Mouse (Mus musculus) A20 (cell line): ENCODE data around the gene Olfr629.
"Not testable (repeated sequence)": the region's sequence is repeated elsewhere in the genome, so short reads cannot be mapped to it uniquely, and the experiment has no call there.

Source experiments
- DNase-seq: peaks from one replicate; pipeline ENCODE4 v3.0.0-alpha.2; 2011; ENCODE audit warnings: low read depth, low spot score

Gene Olfr629

DNA sequence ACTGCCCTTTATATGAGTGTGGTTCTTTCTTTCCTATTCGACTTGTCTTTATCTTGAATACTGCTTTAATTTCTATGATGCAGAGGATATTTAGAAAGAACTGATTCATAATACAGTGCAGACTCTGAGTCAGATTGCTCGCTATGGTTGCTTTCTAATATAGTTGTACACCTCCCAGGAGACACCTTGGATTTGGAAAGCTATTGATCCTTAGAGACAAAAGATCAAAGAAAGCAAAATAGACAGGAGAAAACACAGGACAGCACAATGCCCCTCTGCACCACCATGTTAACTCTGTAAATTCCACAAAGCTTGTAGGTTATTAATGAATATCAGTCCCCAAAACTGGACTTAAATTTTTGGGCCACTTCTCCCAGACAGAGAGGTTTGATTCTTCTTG is at the start of gene Olfr629:
Gene Olfr629, minus strand, starts transcription at position 101 of the 400 bp plus-strand sequence.
- no peak for DNase-seq

DNA sequence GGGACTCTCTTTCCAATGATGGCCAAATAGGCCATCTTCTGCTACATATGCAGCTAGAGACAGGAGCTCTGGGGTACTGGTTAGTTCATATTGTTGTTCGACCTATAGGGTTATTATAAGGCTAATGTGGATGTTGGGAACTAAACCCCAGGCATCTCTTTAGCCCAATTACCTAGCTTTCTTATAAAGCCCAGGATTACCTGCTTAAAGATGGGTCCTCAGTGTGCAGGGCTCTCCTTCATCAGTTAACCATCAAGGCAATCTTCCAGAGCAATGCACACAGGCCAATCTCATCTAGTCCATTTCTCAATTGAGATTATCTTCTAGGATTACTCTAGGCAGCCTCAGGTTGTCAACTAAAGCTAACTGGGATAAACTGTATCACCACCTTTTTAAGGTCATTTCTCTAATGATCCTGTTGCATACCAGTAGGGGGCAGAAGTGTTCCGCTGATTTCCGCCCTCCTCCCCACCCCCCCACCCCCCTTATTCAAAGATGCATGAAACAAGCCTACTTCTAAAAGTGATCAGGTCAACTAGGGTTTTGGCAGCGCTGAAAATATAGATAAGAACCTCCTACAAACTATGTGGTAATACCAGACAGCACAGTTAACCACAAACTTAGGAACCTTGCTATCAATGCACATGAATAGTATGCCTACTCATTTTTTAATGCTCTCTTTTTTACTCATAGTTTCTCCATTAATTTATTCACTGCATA is 48.1 kb upstream of the Olfr629 start:
- DNase-seq = peak; percentile 55

GRCm38 (mm10) chr7:103791721-103792120 is 47.0 kb upstream of the Olfr629 start, which contains the start of gene Olfr67:
Gene Olfr67, minus strand, starts transcription at chr7:103791821.
- DNase-seq = no peak

- no peak for DNase-seq
Observed at GRCm38 (mm10) chr7:103779598-103779997, 34.9 kb upstream of the Olfr629 start, which contains the start of gene Olfr68. Gene Olfr68, minus strand, starts transcription at chr7:103779698.

DNA sequence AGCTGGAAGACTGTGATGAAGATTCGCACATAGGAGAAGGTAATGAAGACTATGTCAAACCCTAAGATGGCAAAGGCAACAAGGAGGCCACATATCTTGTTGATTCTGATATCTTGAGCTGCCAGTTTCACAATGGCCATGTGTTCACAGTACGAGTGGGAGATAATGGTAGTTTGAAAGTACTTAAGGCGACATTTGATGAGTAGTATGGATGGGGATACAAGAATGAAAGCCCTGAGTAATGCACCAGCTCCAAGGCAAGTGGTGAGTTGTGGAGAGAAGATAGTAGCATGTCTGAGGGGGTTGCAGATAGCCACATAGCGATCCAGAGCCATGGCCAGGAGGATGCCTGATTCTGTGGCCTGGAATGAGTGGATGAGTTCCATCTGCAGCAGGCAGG is 32.9 kb upstream of the Olfr629 start:
- DNase-seq = not testable (repeated sequence)

DNA sequence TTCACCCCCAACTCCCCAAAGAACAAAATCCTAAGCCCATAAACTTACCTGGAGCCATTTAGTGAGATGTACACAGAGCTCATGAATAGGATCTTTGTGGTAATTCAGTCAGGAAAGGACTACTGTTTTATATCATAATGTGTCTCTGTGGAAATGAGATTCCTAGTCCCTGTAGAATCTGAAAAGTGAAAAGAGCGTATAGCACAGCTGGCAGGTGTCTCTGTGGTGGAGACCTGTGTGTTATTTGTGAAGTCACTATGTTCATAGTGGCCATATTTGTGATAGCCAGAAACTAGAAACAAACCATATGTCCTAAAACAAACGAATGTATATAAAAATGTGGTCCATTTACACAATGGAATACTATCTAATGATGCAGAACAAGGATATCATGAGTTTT is 26.8 kb upstream of the Olfr629 start, which contains the start of gene Olfr69:
Gene Olfr69, minus strand, starts transcription at position 101 of the 400 bp plus-strand sequence.
- DNase-seq = no peak

DNA sequence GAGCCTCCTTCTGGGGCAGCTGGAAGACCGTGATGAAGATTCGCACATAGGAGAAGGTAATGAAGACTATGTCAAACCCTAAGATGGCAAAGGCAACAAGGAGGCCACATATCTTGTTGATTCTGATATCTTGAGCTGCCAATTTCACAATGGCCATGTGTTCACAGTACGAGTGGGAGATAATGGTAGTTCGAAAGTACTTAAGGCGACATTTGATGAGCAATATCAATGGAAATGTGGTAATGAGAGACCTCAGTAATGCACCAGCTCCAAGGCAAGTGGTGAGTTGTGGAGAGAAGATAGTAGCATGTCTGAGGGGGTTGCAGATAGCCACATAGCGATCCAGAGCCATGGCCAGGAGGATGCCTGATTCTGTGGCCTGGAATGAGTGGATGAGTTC is 22.9 kb upstream of the Olfr629 start:
- not testable (repeated sequence) for DNase-seq

GRCm38 (mm10) chr7:103762212-103762611 is 17.5 kb upstream of the Olfr629 start:
- not testable (repeated sequence) for DNase-seq

GRCm38 (mm10) chr7:103757233-103757632 is 12.5 kb upstream of the Olfr629 start, which contains the start of gene Olfr630:
Gene Olfr630, minus strand, starts transcription at chr7:103757333.
- no peak for DNase-seq

DNA sequence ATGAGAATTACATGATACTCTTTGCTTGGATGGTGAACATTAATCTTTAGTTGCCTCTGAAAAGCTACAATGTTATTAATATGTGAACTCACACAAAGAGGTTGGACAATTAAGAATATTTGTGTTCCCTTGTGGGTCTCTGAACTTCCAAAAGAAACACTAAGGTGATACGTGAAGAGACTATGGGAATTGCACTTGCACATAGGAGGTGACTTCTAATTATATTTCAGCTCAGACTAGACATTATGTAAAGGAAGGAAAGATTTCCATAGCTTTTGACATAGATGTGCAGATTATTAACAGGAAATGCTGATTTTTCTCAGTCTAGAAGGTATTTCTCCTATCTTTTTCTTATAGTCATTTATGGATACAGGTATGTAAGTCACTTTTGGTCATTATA is 14.7 kb downstream of the Olfr629 start, which contains the start of gene Olfr628:
Gene Olfr628, plus strand, starts transcription at position 301 of the 400 bp plus-strand sequence.
- DNase-seq = no peak

DNA sequence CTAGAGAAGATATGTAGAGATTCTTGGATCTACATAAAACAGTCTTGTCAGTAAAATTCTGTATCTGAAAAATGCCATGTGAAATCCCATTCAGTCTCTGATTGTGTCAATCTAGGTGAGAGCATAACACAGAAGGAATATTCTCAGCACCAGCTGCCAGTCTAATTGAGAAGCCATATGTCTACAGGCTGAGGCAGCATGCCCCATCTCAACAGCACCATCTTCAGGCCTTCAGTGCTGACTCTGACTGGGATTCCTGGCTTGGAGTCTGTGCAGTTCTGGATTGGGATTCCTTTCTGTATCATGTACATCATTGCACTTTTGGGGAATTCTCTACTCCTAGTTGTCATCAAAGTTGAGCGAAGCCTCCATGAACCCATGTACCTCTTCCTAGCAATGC is 28.3 kb downstream of the Olfr629 start:
- DNase-seq = not testable (repeated sequence)

GRCm38 (mm10) chr7:103714371-103714770 is 30.4 kb downstream of the Olfr629 start, which contains the start of gene Olfr243:
Gene Olfr243, plus strand, starts transcription at chr7:103714671.
- no peak for DNase-seq

- no peak for DNase-seq
Observed at GRCm38 (mm10) chr7:103712024-103712423, 32.7 kb downstream of the Olfr629 start.

GRCm38 (mm10) chr7:103699469-103699868 is 45.3 kb downstream of the Olfr629 start:
- DNase-seq = no peak
